Comparison of ENCODE assay signal across 11 mouse cellular contexts in genomic region chr5:17419215-17419820, GRCm38 (mm10). TPM values are rescaled to one million over a fixed set of nuclear protein-coding genes. Genes with fewer than 3 reads are reported as not detected.
DNase-seq lines count a peak whose midpoint lies in the region; ATAC-seq and TF ChIP-seq lines count a peak whose summit lies in the region.
"Had no signal": no experiment of that assay in that cellular context is flagged by ENCODE, and none has a peak within 500 bp of the region (broad histone marks: within the 10 kb centered on the region; RNA-seq: fewer than 3 reads in every experiment).

No protein-coding gene starts in this region.

- no peak overlapping the region for H3K4me3 ChIP-seq in layer of hippocampus, adult 2 months
- H3K4me3 ChIP-seq in embryonic facial prominence, embryonic 10.5 days = no peak overlapping the region
- H3K4me3 ChIP-seq in kidney, adult 2 months (ENCODE audit: insufficient read depth, low read depth, low read length) = no peak overlapping the region
- H3K4me3 ChIP-seq in midbrain, embryonic 15.5 days = no peak overlapping the region

- no peak for TF ChIP-seq CTCF in layer of hippocampus, adult 2 months (conservative IDR thresholded peaks at IDR 0.05)
- TF ChIP-seq CTCF in kidney, adult 2 months (conservative IDR thresholded peaks at IDR 0.05; ENCODE audit: insufficient read depth, insufficient read length, low read depth, low read length) = no peak

- H3K9me3 ChIP-seq in embryonic facial prominence, embryonic 10.5 days = no peaks in the 10 kb centered on the region
- H3K9me3 ChIP-seq in midbrain, embryonic 15.5 days = no peaks in the 10 kb centered on the region

- peaks cover 5% of the 10 kb centered on the region for H3K4me1 ChIP-seq in embryonic facial prominence, embryonic 10.5 days
- H3K4me1 ChIP-seq in kidney, adult 2 months (ENCODE audit: control insufficient read depth, insufficient read depth, low read length) = peaks cover 3% of the 10 kb centered on the region; the same call in 1 of the 2 replicates
- H3K4me1 ChIP-seq in midbrain, embryonic 15.5 days = no peaks in the 10 kb centered on the region

- no peak overlapping the region for H3K4me2 ChIP-seq in midbrain, embryonic 15.5 days

- peak; percentile 63; the same call in 1 of the 2 replicates for ATAC-seq in midbrain, embryonic 15.5 days (replicated peaks)

- no peak for TF ChIP-seq POLR2A in kidney, adult 2 months (IDR thresholded peaks at IDR 0.05; ENCODE audit: low read depth, low read length)

- DNase-seq in layer of hippocampus, adult 2 months (ENCODE audit: low spot score in 2 of 2) = peak; percentile 10 to 14
- no peak for DNase-seq in layer of hippocampus, adult 11-12 months (ENCODE audit: low spot score)
- peak; percentile 49 for DNase-seq in embryonic facial prominence, embryonic 10.5 days (ENCODE audit: low spot score)
- peak; percentile 80 for DNase-seq in kidney, adult 2 months
- no peak for DNase-seq in thymus, postnatal 14 days
- DNase-seq in cerebellum, postnatal 4 days (ENCODE audit: low spot score in 2 of 2) = no peak
- no peak for DNase-seq in B cell, adult 2 months
- DNase-seq: cerebellum, adult 9-11 months had no signal

- WGBS in embryonic facial prominence, embryonic 10.5 days = 53% methylated on average over 1 of the region's 1 CpGs
- 80% methylated on average over 1 of the region's 1 CpGs for WGBS in kidney, adult 2 months
- WGBS in midbrain, embryonic 15.5 days = 58% methylated on average over 1 of the region's 1 CpGs

- H3K27ac ChIP-seq in layer of hippocampus, adult 2 months = peak overlapping the region; percentile 62
- peak overlapping the region; percentile 67 for H3K27ac ChIP-seq in embryonic facial prominence, embryonic 10.5 days (replicated peaks)
- peak overlapping the region; percentile 96 for H3K27ac ChIP-seq in kidney, adult 2 months (ENCODE audit: insufficient read depth, low read depth, low read length)
- H3K27ac ChIP-seq in midbrain, embryonic 15.5 days = no peak overlapping the region

- H3K36me3 ChIP-seq in embryonic facial prominence, embryonic 10.5 days (replicated peaks) = no peaks in the 10 kb centered on the region
- no peaks in the 10 kb centered on the region for H3K36me3 ChIP-seq in kidney, adult 2 months (ENCODE audit: control insufficient read depth, insufficient read depth, low read length)
- H3K36me3 ChIP-seq in midbrain, embryonic 15.5 days (replicated peaks) = no peaks in the 10 kb centered on the region

- H3K27me3 ChIP-seq in embryonic facial prominence, embryonic 10.5 days (replicated peaks; ENCODE audit: low read depth, poor library complexity, severe bottlenecking) = no peaks in the 10 kb centered on the region
- H3K27me3 ChIP-seq in kidney, adult 2 months (replicated peaks; ENCODE audit: control insufficient read depth, insufficient read depth, low read length) = no peaks in the 10 kb centered on the region
- no peaks in the 10 kb centered on the region for H3K27me3 ChIP-seq in midbrain, embryonic 15.5 days (replicated peaks)

- no peak overlapping the region for H3K9ac ChIP-seq in midbrain, embryonic 15.5 days

RNA-seq across cellular contexts. Expression of gene Speer4f2, which starts 46.3 kb away (rescaled TPM):
- not detected for total RNA-seq in layer of hippocampus, adult 2 months (2021)
- not detected in 2 replicates for polyA plus RNA-seq in embryonic facial prominence, embryonic 10.5 days (2016; fragmentation: Nextera tagmentation; extraction: Ambion mirVana)
- polyA plus RNA-seq in kidney, adult 2 months (2012; rRNA removed) = 0.09 TPM in 1 of 2 replicates, not detected in the other
- polyA plus RNA-seq in midbrain, embryonic 15.5 days (2015; fragmentation: Nextera tagmentation; extraction: Ambion mirVana) = not detected in 2 replicates
- total RNA-seq: megakaryocyte-erythroid progenitor cell, adult 5-6 weeks; MEL had no signal

RNA-seq across cellular contexts. Expression of gene Speer4f1, which starts 56.6 kb away (rescaled TPM):
- not detected for total RNA-seq in layer of hippocampus, adult 2 months (2021)
- not detected in 2 replicates for polyA plus RNA-seq in embryonic facial prominence, embryonic 10.5 days (2016; fragmentation: Nextera tagmentation; extraction: Ambion mirVana)
- polyA plus RNA-seq in kidney, adult 2 months (2012; rRNA removed) = not detected in 2 replicates
- not detected in 2 replicates for polyA plus RNA-seq in midbrain, embryonic 15.5 days (2015; fragmentation: Nextera tagmentation; extraction: Ambion mirVana)
- total RNA-seq: megakaryocyte-erythroid progenitor cell, adult 5-6 weeks; MEL had no signal

Comparison
In these comparisons a context has a peak if more than half of its experiments do, and no peak if none do; other contexts are left out.
1. DNase-seq: peak in layer of hippocampus, adult 2 months (2 of 2), embryonic facial prominence, embryonic 10.5 days (single experiment) and kidney, adult 2 months (single experiment); none in layer of hippocampus, adult 11-12 months (single experiment), thymus, postnatal 14 days (single experiment), cerebellum, postnatal 4 days (0 of 2) and B cell, adult 2 months (0 of 2).